Comparison of ENCODE assay signal across 8 mouse cellular contexts in genomic region chr15:79110528-79110927, GRCm38 (mm10). TPM values are rescaled to one million over a fixed set of nuclear protein-coding genes. Genes with fewer than 3 reads are reported as not detected.
DNase-seq lines count a peak whose midpoint lies in the region; ATAC-seq lines count a peak whose summit lies in the region.

No protein-coding gene starts in this region.

- peak overlapping the region; percentile 98 for H3K4me2 ChIP-seq in kidney, embryonic 14.5 days (replicated peaks; ENCODE audit: low read depth, low read length)
- H3K4me2 ChIP-seq in embryonic facial prominence, embryonic 12.5 days (replicated peaks) = peak overlapping the region; percentile 99
- H3K4me2 ChIP-seq in hindbrain, embryonic 15.5 days = peak overlapping the region; percentile 96
- H3K4me2 ChIP-seq in midbrain, embryonic 15.5 days = peak overlapping the region; percentile 92

- no peaks in the 10 kb centered on the region for H3K9me3 ChIP-seq in kidney, embryonic 14.5 days (ENCODE audit: control insufficient read depth, low read length)
- H3K9me3 ChIP-seq in embryonic facial prominence, embryonic 12.5 days = no peaks in the 10 kb centered on the region
- H3K9me3 ChIP-seq in hindbrain, embryonic 15.5 days = no peaks in the 10 kb centered on the region
- H3K9me3 ChIP-seq in midbrain, embryonic 15.5 days = no peaks in the 10 kb centered on the region

- intact Hi-C loops in left cerebral cortex, postnatal 10 days (cut with DNase I) = no loop called here

- peaks cover 28% of the 10 kb centered on the region for H3K4me1 ChIP-seq in kidney, embryonic 14.5 days (ENCODE audit: control insufficient read depth, insufficient read depth, low read length)
- H3K4me1 ChIP-seq in embryonic facial prominence, embryonic 12.5 days = peaks cover 28% of the 10 kb centered on the region
- H3K4me1 ChIP-seq in hindbrain, embryonic 15.5 days (replicated peaks) = peaks cover 33% of the 10 kb centered on the region
- H3K4me1 ChIP-seq in midbrain, embryonic 15.5 days = peaks cover 33% of the 10 kb centered on the region

- H3K27me3 ChIP-seq in kidney, embryonic 14.5 days (ENCODE audit: control insufficient read depth, insufficient read depth, low read length) = no peaks in the 10 kb centered on the region
- H3K27me3 ChIP-seq in embryonic facial prominence, embryonic 12.5 days = 0 out of 2 replicates have a peak, but pooled peaks cover 7% of the 10 kb centered on the region
- no peaks in the 10 kb centered on the region for H3K27me3 ChIP-seq in hindbrain, embryonic 15.5 days
- no peaks in the 10 kb centered on the region for H3K27me3 ChIP-seq in midbrain, embryonic 15.5 days (replicated peaks)

- no peak for ATAC-seq in kidney, embryonic 14.5 days (ENCODE audit: low FRiP score, low TSS enrichment)
- ATAC-seq in embryonic facial prominence, embryonic 12.5 days (ENCODE audit: insufficient number of reproducible peaks, insufficient read depth, low FRiP score, low TSS enrichment) = no peak
- no peak for ATAC-seq in hindbrain, embryonic 15.5 days (ENCODE audit: low FRiP score, low read depth)
- no peak for ATAC-seq in midbrain, embryonic 15.5 days (replicated peaks)

- no peak overlapping the region for H3K27ac ChIP-seq in kidney, embryonic 14.5 days (ENCODE audit: low read depth, low read length)
- no peak overlapping the region for H3K27ac ChIP-seq in embryonic facial prominence, embryonic 12.5 days
- no peak overlapping the region for H3K27ac ChIP-seq in hindbrain, embryonic 15.5 days (replicated peaks)
- H3K27ac ChIP-seq in midbrain, embryonic 15.5 days = no peak overlapping the region

- H3K36me3 ChIP-seq in kidney, embryonic 14.5 days (ENCODE audit: control insufficient read depth, insufficient read depth, low read length) = peaks cover 13% of the 10 kb centered on the region; the same call in 1 of the 2 replicates
- H3K36me3 ChIP-seq in embryonic facial prominence, embryonic 12.5 days = peaks cover 16% of the 10 kb centered on the region
- peaks cover 9% of the 10 kb centered on the region for H3K36me3 ChIP-seq in hindbrain, embryonic 15.5 days
- peaks cover 8% of the 10 kb centered on the region; the same call in 1 of the 2 replicates for H3K36me3 ChIP-seq in midbrain, embryonic 15.5 days (replicated peaks)

- DNase-seq in kidney, postnatal 4 days = no peak
- no peak for DNase-seq in layer of hippocampus, adult 9-11 months
- DNase-seq in adrenal gland, postnatal 25 days = no peak
- no peak for DNase-seq in left cerebral cortex, postnatal 10 days (ENCODE audit: extremely low spot score in 1 of 2, low spot score in 2 of 2)

- peak overlapping the region; percentile 89; the same call in 1 of the 2 replicates for H3K4me3 ChIP-seq in kidney, embryonic 14.5 days (ENCODE audit: low read length)
- peak overlapping the region; percentile 86; the same call in 1 of the 2 replicates for H3K4me3 ChIP-seq in embryonic facial prominence, embryonic 12.5 days
- H3K4me3 ChIP-seq in hindbrain, embryonic 15.5 days = peak overlapping the region; percentile 95
- peak overlapping the region; percentile 96 for H3K4me3 ChIP-seq in midbrain, embryonic 15.5 days

- H3K9ac ChIP-seq in kidney, embryonic 14.5 days (ENCODE audit: low read depth, low read length) = no peak overlapping the region
- H3K9ac ChIP-seq in embryonic facial prominence, embryonic 12.5 days = peak overlapping the region; percentile 86; the same call in 1 of the 2 replicates
- peak overlapping the region; percentile 93; the same call in 1 of the 2 replicates for H3K9ac ChIP-seq in hindbrain, embryonic 15.5 days
- peak overlapping the region; percentile 95 for H3K9ac ChIP-seq in midbrain, embryonic 15.5 days

- 79% methylated on average over 2 of the region's 2 CpGs for WGBS in kidney, embryonic 14.5 days
- 71% methylated on average over 2 of the region's 2 CpGs for WGBS in embryonic facial prominence, embryonic 12.5 days
- WGBS in hindbrain, embryonic 15.5 days = 66% methylated on average over 2 of the region's 2 CpGs
- 62% methylated on average over 2 of the region's 2 CpGs for WGBS in midbrain, embryonic 15.5 days

RNA-seq across cellular contexts. Expression of gene Micall1, which starts 1.8 kb away (rescaled TPM):
- 6.5 and 7.2 TPM in 2 replicates for polyA plus RNA-seq in kidney, embryonic 14.5 days (2014; fragmentation: Nextera tagmentation; extraction: Ambion mirVana)
- 12.0 and 12.6 TPM in 2 replicates for polyA plus RNA-seq in embryonic facial prominence, embryonic 12.5 days (2016; fragmentation: Nextera tagmentation; extraction: Ambion mirVana)
- polyA plus RNA-seq in hindbrain, embryonic 15.5 days (2015; fragmentation: Nextera tagmentation; extraction: Ambion mirVana) = 12.4 and 15.0 TPM in 2 replicates
- 13.9 and 15.8 TPM in 2 replicates for polyA plus RNA-seq in midbrain, embryonic 15.5 days (2015; fragmentation: Nextera tagmentation; extraction: Ambion mirVana)
- 42.9 and 57.5 TPM in 2 replicates for total RNA-seq in adrenal gland, postnatal 25 days (2021)
- total RNA-seq in left cerebral cortex, postnatal 10 days (2021) = 10 to 100 TPM; 31.4 to 34.0 TPM

RNA-seq across cellular contexts. Expression of gene Polr2f, which starts 30.3 kb away (rescaled TPM):
- polyA plus RNA-seq in kidney, embryonic 14.5 days (2014; fragmentation: Nextera tagmentation; extraction: Ambion mirVana) = 352 and 434 TPM in 2 replicates
- polyA plus RNA-seq in embryonic facial prominence, embryonic 12.5 days (2016; fragmentation: Nextera tagmentation; extraction: Ambion mirVana) = 359 and 385 TPM in 2 replicates
- 253 and 258 TPM in 2 replicates for polyA plus RNA-seq in hindbrain, embryonic 15.5 days (2015; fragmentation: Nextera tagmentation; extraction: Ambion mirVana)
- polyA plus RNA-seq in midbrain, embryonic 15.5 days (2015; fragmentation: Nextera tagmentation; extraction: Ambion mirVana) = 229 and 243 TPM in 2 replicates
- 110 and 122 TPM in 2 replicates for total RNA-seq in adrenal gland, postnatal 25 days (2021)
- total RNA-seq in left cerebral cortex, postnatal 10 days (2021) = 100 to 1,000 TPM; 123 to 124 TPM

RNA-seq across cellular contexts. Expression of gene 1700088E04Rik, which starts 30.5 kb away (rescaled TPM):
- polyA plus RNA-seq in kidney, embryonic 14.5 days (2014; fragmentation: Nextera tagmentation; extraction: Ambion mirVana) = 7.1 and 8.8 TPM in 2 replicates
- polyA plus RNA-seq in embryonic facial prominence, embryonic 12.5 days (2016; fragmentation: Nextera tagmentation; extraction: Ambion mirVana) = 7.3 and 7.4 TPM in 2 replicates
- polyA plus RNA-seq in hindbrain, embryonic 15.5 days (2015; fragmentation: Nextera tagmentation; extraction: Ambion mirVana) = 17.2 and 22.0 TPM in 2 replicates
- polyA plus RNA-seq in midbrain, embryonic 15.5 days (2015; fragmentation: Nextera tagmentation; extraction: Ambion mirVana) = 15.1 and 19.1 TPM in 2 replicates
- total RNA-seq in adrenal gland, postnatal 25 days (2021) = 6.3 and 7.2 TPM in 2 replicates
- 10 to 100 TPM; 12.2 to 16.5 TPM for total RNA-seq in left cerebral cortex, postnatal 10 days (2021)

RNA-seq across cellular contexts. Expression of gene Eif3l, which starts 35.5 kb away (rescaled TPM):
- 207 and 265 TPM in 2 replicates for polyA plus RNA-seq in kidney, embryonic 14.5 days (2014; fragmentation: Nextera tagmentation; extraction: Ambion mirVana)
- 229 and 235 TPM in 2 replicates for polyA plus RNA-seq in embryonic facial prominence, embryonic 12.5 days (2016; fragmentation: Nextera tagmentation; extraction: Ambion mirVana)
- 167 and 177 TPM in 2 replicates for polyA plus RNA-seq in hindbrain, embryonic 15.5 days (2015; fragmentation: Nextera tagmentation; extraction: Ambion mirVana)
- 165 and 167 TPM in 2 replicates for polyA plus RNA-seq in midbrain, embryonic 15.5 days (2015; fragmentation: Nextera tagmentation; extraction: Ambion mirVana)
- 150 and 151 TPM in 2 replicates for total RNA-seq in adrenal gland, postnatal 25 days (2021)
- total RNA-seq in left cerebral cortex, postnatal 10 days (2021) = 100 to 1,000 TPM in 1 of 2 experiments, 10 to 100 TPM in 1; 95.5 to 100 TPM

RNA-seq across cellular contexts. Expression of gene Ankrd54, which starts 47.8 kb away (rescaled TPM):
- polyA plus RNA-seq in kidney, embryonic 14.5 days (2014; fragmentation: Nextera tagmentation; extraction: Ambion mirVana) = 48.6 and 54.2 TPM in 2 replicates
- 55.9 and 65.5 TPM in 2 replicates for polyA plus RNA-seq in embryonic facial prominence, embryonic 12.5 days (2016; fragmentation: Nextera tagmentation; extraction: Ambion mirVana)
- polyA plus RNA-seq in hindbrain, embryonic 15.5 days (2015; fragmentation: Nextera tagmentation; extraction: Ambion mirVana) = 56.0 and 59.7 TPM in 2 replicates
- 61.0 and 64.3 TPM in 2 replicates for polyA plus RNA-seq in midbrain, embryonic 15.5 days (2015; fragmentation: Nextera tagmentation; extraction: Ambion mirVana)
- 20.4 and 27.4 TPM in 2 replicates for total RNA-seq in adrenal gland, postnatal 25 days (2021)
- 10 to 100 TPM; 17.9 to 20.1 TPM for total RNA-seq in left cerebral cortex, postnatal 10 days (2021)
